Mouse (Mus musculus): ENCODE results near the gene Cdpf1. TPM values are rescaled to one million over a fixed set of nuclear protein-coding genes. Genes with fewer than 3 reads are reported as not detected.

Cdpf1 gene
- polyA plus RNA-seq (2011; ENCODE audit: insufficient read depth, insufficient read length, low replicate concordance, missing spikeins), result 5.8 and 10.8 TPM in 2 replicates

DNA sequence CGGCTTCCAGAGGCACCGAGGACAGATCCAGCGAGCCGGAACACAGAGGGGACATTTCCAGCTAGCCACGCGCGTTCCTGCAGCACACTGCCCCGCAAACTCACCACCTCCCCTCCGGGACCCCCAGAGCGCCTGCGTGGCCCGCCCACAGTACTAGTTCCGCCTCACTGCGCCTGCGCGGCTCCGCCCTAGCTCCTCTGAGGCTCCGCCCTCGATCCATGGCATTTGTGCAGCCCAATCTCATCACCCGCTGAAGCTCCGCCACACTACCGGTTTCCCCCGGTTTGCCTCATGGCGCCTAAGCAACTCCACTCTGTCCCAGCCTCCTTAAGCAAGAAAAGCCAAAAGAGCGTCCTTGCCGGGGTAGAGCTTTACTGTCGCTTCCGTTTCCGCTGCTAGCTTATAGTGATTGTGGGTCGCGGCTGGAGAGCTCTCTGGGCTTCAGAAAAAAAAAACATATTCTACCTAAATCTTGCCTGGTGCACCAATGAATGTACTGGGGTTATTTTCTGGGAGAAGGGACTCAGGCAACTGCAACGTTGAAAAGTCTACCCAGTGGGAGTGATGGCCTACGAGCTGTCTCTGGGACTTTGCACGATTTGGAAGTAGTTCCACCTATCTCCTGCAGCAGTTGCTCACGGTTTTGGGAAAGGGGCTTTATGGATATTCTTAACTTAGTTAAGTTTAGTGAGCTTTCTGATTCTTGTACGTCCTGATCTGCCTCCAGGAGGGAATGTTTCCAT is at the start of gene Cdpf1:
Gene Cdpf1, minus strand, starts transcription at position 163 of the 743 bp plus-strand sequence.
- WGBS, result 3% methylated on average over 36 of the region's 36 CpGs
- H3K27ac ChIP-seq (ENCODE audit: control insufficient read depth, insufficient read depth, low read depth, low read length, poor library complexity), result peak within 1 kb of the TSS; percentile 66
- H3K4me3 ChIP-seq (replicated peaks; ENCODE audit: control insufficient read depth, low read depth, low read length), result peak within 1 kb of the TSS; percentile 87
- peaks cover 2% of the 10 kb centered on the region; the same call in 1 of the 2 replicates for H3K4me1 ChIP-seq (ENCODE audit: control insufficient read depth, insufficient read depth, low read length)
- peak; percentile 74; the same call in 1 of the 2 replicates for TF ChIP-seq POLR2A (IDR thresholded peaks at IDR 0.05; ENCODE audit: borderline replicate concordance, control insufficient read depth, low read depth, low read length)
- no peak for TF ChIP-seq CTCF (IDR thresholded peaks at IDR 0.05; ENCODE audit: control insufficient read depth, insufficient read depth, low read length)

DNA sequence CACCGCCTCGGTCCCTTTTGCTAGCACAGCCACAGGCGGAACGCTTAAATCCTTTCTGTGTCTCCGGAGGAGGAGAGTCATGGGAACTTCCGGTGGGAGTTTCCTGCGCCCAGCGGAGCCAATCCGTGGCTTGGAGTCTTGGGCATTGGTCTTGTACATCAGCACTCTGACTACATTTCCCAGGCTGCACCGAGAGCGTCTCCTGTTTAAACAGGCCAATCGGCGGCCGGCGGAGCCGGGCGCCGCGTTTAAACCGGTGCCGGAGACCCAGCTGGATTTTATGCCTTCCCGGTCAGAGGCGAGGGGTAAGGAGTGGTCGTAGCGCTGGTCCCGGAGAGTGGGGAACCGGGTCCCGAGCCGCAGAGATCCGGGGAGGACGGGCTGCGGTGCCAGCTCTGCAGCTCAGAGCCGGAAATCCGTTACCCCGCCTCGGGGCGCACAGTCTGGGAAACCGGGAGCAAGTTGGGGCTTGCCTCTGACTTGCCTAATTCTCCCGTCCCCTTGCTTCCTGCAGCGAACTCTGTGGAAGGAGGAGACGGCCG is 48.1 kb upstream of the Cdpf1 start, which contains the start of gene Gtse1:
Gene Gtse1, plus strand, starts transcription at position 256 of the 542 bp plus-strand sequence.
- H3K4me1 ChIP-seq (ENCODE audit: control insufficient read depth, insufficient read depth, low read length), result no peaks in the 10 kb centered on the region
- under 1% methylated on average over 42 of the region's 42 CpGs for WGBS
- 0 out of 2 replicates have a peak, but pooled peaks have one; percentile 25 for TF ChIP-seq POLR2A (IDR thresholded peaks at IDR 0.05; ENCODE audit: borderline replicate concordance, control insufficient read depth, low read depth, low read length)
- TF ChIP-seq CTCF (IDR thresholded peaks at IDR 0.05; ENCODE audit: control insufficient read depth, insufficient read depth, low read length), result no peak
- H3K27ac ChIP-seq (ENCODE audit: control insufficient read depth, insufficient read depth, low read depth, low read length, poor library complexity), result peak within 1 kb of the TSS; percentile 42
- H3K4me3 ChIP-seq (replicated peaks; ENCODE audit: control insufficient read depth, low read depth, low read length), result peak within 1 kb of the TSS; percentile 97

DNA sequence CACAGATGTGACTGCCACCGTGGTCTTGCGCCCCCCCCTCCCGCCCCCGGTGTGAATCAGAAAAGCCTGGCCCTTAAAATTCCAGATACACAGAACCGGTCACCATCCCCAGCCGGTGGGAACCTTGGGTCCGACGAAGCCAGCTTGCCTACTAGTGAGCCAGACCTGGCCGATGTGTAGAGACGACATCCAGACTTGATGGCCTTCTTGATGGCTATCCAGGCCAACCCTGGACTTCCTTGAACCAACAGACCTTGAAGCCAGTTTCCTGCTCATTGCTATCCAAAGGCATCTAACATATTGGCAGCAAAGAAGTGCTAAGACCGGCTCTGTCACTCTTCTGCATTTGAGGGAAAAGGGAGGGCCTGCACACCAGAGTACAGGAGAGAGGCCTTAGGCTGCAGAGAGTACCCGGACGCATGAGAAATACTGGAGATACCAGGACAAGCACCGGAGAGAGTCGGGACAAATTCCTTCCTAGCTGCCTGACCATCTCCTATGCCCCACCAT is 47.5 kb upstream of the Cdpf1 start:
- peak overlapping the region; percentile 73 for H3K4me3 ChIP-seq (replicated peaks; ENCODE audit: control insufficient read depth, low read depth, low read length)
- no peaks in the 10 kb centered on the region for H3K4me1 ChIP-seq (ENCODE audit: control insufficient read depth, insufficient read depth, low read length)
- H3K27ac ChIP-seq (ENCODE audit: control insufficient read depth, insufficient read depth, low read depth, low read length, poor library complexity), result no peak overlapping the region
- WGBS, result 10% methylated on average over 15 of the region's 15 CpGs
- TF ChIP-seq POLR2A (IDR thresholded peaks at IDR 0.05; ENCODE audit: borderline replicate concordance, control insufficient read depth, low read depth, low read length) (no peak), CTCF (IDR thresholded peaks at IDR 0.05; ENCODE audit: control insufficient read depth, insufficient read depth, low read length) (no peak)

DNA sequence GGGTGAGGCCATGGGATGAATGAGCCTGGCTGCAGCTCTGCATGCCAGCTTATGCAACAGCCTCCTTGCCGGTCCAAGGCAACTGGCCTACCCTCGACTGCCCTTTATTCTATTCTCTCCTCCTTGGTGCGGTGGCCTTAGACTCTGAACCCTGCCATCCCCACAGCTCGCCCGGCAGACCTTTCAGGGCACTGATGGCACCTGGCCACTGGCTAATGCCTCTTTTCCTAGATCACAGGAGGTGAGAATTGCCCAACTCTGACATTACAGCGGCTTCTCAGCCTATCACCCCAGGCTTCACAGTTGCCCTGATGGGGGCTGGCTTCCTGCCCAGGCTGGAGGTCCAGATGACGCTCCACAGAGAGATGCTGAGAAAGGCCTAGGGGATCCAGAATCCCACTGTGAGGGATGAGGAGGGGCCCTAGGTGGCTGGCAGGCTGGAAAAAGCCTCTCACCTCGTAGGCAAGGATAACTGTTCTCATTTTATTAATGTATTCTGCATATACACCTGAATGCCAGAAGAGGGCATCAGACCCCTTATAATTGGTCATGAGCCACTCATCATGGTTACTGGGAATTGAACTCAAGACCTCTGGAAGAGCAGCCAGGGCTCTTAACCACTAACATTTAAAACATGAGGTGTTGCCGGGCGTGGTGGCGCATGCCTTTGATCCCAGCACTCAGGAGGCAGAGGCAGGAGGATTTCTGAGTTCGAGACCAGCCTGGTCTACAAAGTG is 40.3 kb upstream of the Cdpf1 start:
- no peak overlapping the region for H3K4me3 ChIP-seq (replicated peaks; ENCODE audit: control insufficient read depth, low read depth, low read length)
- no peaks in the 10 kb centered on the region for H3K4me1 ChIP-seq (ENCODE audit: control insufficient read depth, insufficient read depth, low read length)
- TF ChIP-seq POLR2A (IDR thresholded peaks at IDR 0.05; ENCODE audit: borderline replicate concordance, control insufficient read depth, low read depth, low read length), result no peak
- TF ChIP-seq CTCF (IDR thresholded peaks at IDR 0.05; ENCODE audit: control insufficient read depth, insufficient read depth, low read length), result no peak
- H3K27ac ChIP-seq (ENCODE audit: control insufficient read depth, insufficient read depth, low read depth, low read length, poor library complexity), result no peak overlapping the region
- WGBS, result 82% methylated on average over 12 of the region's 12 CpGs

DNA sequence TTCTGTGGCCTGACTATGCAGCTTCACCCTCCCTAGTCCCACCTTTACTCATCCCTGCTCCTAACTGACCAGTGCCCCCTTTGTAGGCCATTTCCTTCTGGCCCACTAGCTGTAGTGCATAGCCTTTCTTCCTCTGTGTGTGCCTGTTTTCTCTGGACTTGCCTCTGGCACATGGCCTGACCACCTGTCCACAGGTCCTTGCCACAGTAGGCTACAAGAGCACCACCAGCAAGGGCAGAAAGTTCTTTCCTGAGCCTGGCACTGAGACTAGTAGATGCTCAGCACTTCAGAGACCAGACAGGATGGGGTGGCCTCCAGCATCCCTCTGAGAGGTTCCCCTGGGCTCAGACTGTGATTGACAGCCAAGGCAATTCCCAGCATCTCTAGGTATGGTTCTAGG is 33.6 kb upstream of the Cdpf1 start:
- H3K27ac ChIP-seq (ENCODE audit: control insufficient read depth, insufficient read depth, low read depth, low read length, poor library complexity), result no peak overlapping the region
- no peaks in the 10 kb centered on the region for H3K4me1 ChIP-seq (ENCODE audit: control insufficient read depth, insufficient read depth, low read length)
- H3K4me3 ChIP-seq (replicated peaks; ENCODE audit: control insufficient read depth, low read depth, low read length), result no peak overlapping the region
- TF ChIP-seq CTCF (IDR thresholded peaks at IDR 0.05; ENCODE audit: control insufficient read depth, insufficient read depth, low read length) (no peak), POLR2A (IDR thresholded peaks at IDR 0.05; ENCODE audit: borderline replicate concordance, control insufficient read depth, low read depth, low read length) (no peak)

DNA sequence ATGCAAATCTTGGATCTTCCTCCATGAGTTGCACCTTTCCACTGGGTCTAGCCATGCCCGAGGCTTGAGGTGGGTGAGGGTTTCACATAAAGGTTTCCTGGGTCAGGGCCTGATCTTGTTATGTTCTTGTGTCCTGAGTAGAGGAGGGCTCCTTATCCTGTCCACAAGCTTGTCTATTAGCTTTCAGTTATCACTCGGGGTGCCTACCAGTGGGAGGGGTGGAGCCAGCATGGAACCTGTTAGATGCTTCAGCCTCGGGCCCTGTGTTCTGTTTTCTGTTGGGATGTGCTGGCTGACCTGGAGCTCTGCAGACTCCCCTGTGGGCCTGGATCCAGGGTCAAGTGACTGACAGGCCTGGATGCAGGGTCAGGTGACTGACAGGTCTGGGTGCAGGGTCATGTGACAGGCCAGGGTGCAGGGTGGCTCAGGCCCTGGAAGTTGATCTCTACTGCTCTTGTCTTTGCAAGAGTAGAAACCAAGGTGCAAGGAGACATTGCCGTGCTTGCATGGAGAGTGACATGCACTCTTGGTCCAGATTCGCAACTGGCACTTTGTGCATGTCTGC is 30.4 kb upstream of the Cdpf1 start:
- no peak for TF ChIP-seq POLR2A (IDR thresholded peaks at IDR 0.05; ENCODE audit: borderline replicate concordance, control insufficient read depth, low read depth, low read length)
- no peak for TF ChIP-seq CTCF (IDR thresholded peaks at IDR 0.05; ENCODE audit: control insufficient read depth, insufficient read depth, low read length)
- Histone ChIP-seq H3K4me3 (replicated peaks; ENCODE audit: control insufficient read depth, low read depth, low read length) (no peak overlapping the region), H3K4me1 (ENCODE audit: control insufficient read depth, insufficient read depth, low read length) (no peaks in the 10 kb centered on the region), H3K27ac (ENCODE audit: control insufficient read depth, insufficient read depth, low read depth, low read length, poor library complexity) (no peak overlapping the region)
- WGBS, result 67% methylated on average over 5 of the region's 5 CpGs

DNA sequence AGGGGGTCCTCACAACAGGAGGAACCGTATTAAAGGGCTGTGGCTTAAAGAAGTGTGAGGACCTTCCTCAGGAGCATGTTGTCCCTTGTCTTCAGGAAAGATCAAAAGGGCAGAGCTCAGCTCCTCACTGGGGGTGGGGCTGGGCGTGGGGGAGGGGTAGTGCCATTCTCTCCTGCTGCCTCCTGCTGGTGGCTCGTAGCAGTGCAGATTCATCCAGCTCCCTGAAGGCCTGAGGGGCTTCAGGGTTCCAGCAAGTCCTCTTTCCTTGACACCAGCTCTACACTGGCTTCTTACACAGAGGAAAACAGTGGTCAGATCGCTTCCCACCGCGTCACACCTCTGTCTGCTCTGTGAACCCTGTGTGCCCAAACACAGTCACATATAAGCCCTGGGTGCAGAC is 29.5 kb upstream of the Cdpf1 start:
- no peak overlapping the region for H3K4me3 ChIP-seq (replicated peaks; ENCODE audit: control insufficient read depth, low read depth, low read length)
- H3K27ac ChIP-seq (ENCODE audit: control insufficient read depth, insufficient read depth, low read depth, low read length, poor library complexity), result no peak overlapping the region
- WGBS, result 72% methylated on average over 6 of the region's 6 CpGs
- no peak for TF ChIP-seq POLR2A (IDR thresholded peaks at IDR 0.05; ENCODE audit: borderline replicate concordance, control insufficient read depth, low read depth, low read length)
- TF ChIP-seq CTCF (IDR thresholded peaks at IDR 0.05; ENCODE audit: control insufficient read depth, insufficient read depth, low read length), result peak; percentile 37
- H3K4me1 ChIP-seq (ENCODE audit: control insufficient read depth, insufficient read depth, low read length), result no peaks in the 10 kb centered on the region

Measured in bone marrow, adult 2 months (tissue).